Mouse (Mus musculus) forebrain, embryonic 15.5 days (tissue): ENCODE measurements at regions not wholly inside any gene's neighbourhood (a gene's known extent, or its start where the extent isn't known, plus 50 kb on each side); places are given as distances from the start of the nearest gene placed in this dataset.
A peak's percentile ranks its signal among the peaks of the same experiment; 100 is the strongest.

Experiments used
- ATAC-seq: fragments of 200-750 bp; cut with Nextera tagmentation; replicated peaks from 2 replicates; pipeline ENCODE4 v1.8.0; 2017; ENCODE audit warnings: mild to moderate bottlenecking, moderate TSS enrichment, moderate library complexity
- H3K27ac ChIP-seq: fragments of 300-500 bp; sonication (generic); replicated peaks from 2 replicates; pipeline ENCODE4 v1.5.1; 2015; ENCODE audit warnings: mild to moderate bottlenecking, inconsistent platforms
- H3K27me3 ChIP-seq: fragments of 300-500 bp; sonication (generic); 2 replicates; pipeline ENCODE4 v1.6.1; 2015; ENCODE audit warnings: inconsistent platforms
- H3K36me3 ChIP-seq: fragments of 300-500 bp; sonication (generic); 2 replicates; pipeline ENCODE4 v1.6.1; 2015; ENCODE audit warnings: mild to moderate bottlenecking, inconsistent platforms
- H3K4me1 ChIP-seq: fragments of 300-500 bp; sonication (generic); 2 replicates; pipeline ENCODE4 v1.6.1; 2015; ENCODE audit warnings: inconsistent platforms
- H3K4me2 ChIP-seq: fragments of 300-500 bp; sonication (generic); replicated peaks from 2 replicates; pipeline ENCODE4 v1.6.1; 2015; ENCODE audit warnings: mild to moderate bottlenecking, inconsistent platforms
- H3K4me3 ChIP-seq: fragments of 300-500 bp; sonication (generic); 2 replicates; pipeline ENCODE4 v1.5.1; 2015; ENCODE audit warnings: mild to moderate bottlenecking, inconsistent platforms
- H3K9ac ChIP-seq: fragments of 300-500 bp; sonication (generic); replicated peaks from 2 replicates; pipeline ENCODE4 v1.6.1; 2015; ENCODE audit warnings: mild to moderate bottlenecking, inconsistent platforms
- H3K9me3 ChIP-seq: fragments of 300-500 bp; sonication (generic); 2 replicates; pipeline ENCODE4 v1.6.1; 2016; ENCODE audit warnings: inconsistent platforms
- WGBS: fragments of 180-500 bp; shearing (Covaris S2); methylation state at CpG from one replicate; pipeline ENCODE4 v1.1.7; 2015; ENCODE audit warnings: mixed read lengths; 5-methylcytosine and 5-hydroxymethylcytosine counted together

DNA sequence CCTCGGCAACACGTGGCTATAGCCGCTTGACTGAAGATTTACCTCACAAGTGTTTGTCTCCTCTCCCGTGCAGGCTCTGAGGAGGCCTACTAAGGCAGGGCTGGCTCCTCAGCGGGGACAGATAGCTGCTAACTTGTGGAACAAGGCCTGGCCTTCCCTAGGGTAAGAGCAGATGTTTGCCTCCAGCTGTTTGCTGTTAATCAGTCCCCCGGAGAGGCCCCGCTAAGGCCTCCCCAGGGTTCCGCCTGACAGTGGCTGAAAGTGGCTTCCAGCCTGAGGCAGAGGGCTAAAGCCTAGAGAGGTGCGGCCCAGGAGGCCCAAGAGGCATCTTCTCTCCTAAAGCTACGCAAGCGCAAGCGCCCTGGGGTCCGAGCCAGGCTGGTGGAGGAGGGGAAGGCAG is 52.1 kb upstream of the Dlx4 start:
- Histone ChIP-seq H3K4me2 (no peak overlapping the region), H3K27ac (no peak overlapping the region), H3K9me3 (no peaks in the 10 kb centered on the region), H3K4me3 (no peak overlapping the region), H3K27me3 (peaks cover 20% of the 10 kb centered on the region), H3K9ac (no peak overlapping the region), H3K4me1 (peaks cover 5% of the 10 kb centered on the region; the same call in 1 of the 2 replicates), H3K36me3 (no peaks in the 10 kb centered on the region)
- 33% methylated on average over 13 of the region's 13 CpGs for WGBS
- no peak for ATAC-seq

DNA sequence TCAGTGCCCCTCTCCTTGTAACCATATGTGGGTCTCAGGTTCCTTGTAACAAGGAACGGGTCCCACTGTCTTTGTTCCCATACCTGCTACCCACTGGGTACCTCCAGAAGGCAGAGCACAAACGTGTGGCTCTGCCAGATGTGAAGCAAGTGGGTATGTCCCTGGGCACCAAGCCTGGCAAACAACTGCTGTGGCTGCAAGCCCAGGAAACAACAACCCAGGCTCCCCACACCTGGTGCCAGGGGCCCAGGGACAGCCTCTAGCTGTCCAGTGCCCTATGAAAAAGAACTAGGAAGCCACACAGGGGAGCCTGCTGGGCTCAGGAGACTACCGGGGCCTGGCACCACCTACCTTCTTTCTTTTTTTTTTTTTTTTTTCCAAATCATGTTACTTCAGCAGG is 54.9 kb upstream of the Dlx4 start:
- Histone ChIP-seq H3K4me2 (no peak overlapping the region), H3K4me1 (peaks cover 5% of the 10 kb centered on the region; the same call in 1 of the 2 replicates), H3K9ac (no peak overlapping the region), H3K27me3 (peaks cover 25% of the 10 kb centered on the region), H3K4me3 (no peak overlapping the region), H3K36me3 (no peaks in the 10 kb centered on the region), H3K9me3 (no peaks in the 10 kb centered on the region), H3K27ac (no peak overlapping the region)
- no peak for ATAC-seq
- 48% methylated on average over 3 of the region's 3 CpGs for WGBS

DNA sequence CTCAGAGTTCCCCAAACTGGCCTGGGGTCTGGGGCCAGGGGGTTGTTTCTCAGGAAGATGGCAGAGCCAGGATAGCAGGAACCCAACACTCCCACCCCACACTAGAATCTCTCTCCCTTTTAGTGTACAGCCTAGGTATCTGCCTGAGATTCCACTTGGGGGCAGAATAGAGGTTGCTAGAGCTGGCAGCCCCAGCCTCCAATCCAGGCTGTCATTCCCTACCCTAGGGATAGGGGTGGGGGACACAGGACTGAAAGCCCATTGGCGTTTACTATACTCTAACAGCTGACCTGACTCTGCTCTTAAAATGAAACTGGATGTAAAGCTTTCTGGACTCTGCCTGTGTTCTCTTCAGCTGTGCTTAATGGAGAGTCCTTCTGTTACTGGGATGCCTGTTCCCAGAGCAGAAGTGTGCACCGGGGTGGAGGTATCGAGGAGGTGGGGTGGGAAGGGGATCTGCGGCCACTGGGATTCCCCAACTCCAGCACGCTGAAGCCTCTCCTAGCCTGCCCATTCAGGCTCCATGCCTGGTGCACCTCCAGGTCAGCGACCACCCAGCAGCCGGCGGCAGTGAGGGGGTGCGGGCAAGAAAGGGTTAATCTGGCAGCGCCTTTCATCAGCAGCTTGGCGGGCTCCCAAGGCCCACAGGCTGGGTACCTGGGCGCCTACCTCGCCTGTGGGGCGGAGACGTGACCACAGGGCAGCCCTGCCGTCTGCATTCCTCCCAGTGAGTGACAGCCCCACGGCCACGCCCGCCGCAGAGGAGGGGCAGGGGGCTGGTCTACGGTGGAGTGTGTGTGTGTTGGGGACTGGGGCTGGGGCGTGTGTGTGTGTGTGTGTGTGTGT is 50.9 kb upstream of the Tac4 start:
- H3K9me3 ChIP-seq, result no peaks in the 10 kb centered on the region
- no peaks in the 10 kb centered on the region for H3K36me3 ChIP-seq
- WGBS, result 3% methylated on average over 21 of the region's 22 CpGs
- H3K4me1 ChIP-seq, result peaks cover 15% of the 10 kb centered on the region
- peak overlapping the region; percentile 57 for H3K4me2 ChIP-seq
- no peak overlapping the region for H3K27ac ChIP-seq
- peak; percentile 71; the same call in 1 of the 2 replicates for ATAC-seq
- peak overlapping the region; percentile 31 for H3K4me3 ChIP-seq
- no peaks in the 10 kb centered on the region for H3K27me3 ChIP-seq
- peak overlapping the region; percentile 40 for H3K9ac ChIP-seq

DNA sequence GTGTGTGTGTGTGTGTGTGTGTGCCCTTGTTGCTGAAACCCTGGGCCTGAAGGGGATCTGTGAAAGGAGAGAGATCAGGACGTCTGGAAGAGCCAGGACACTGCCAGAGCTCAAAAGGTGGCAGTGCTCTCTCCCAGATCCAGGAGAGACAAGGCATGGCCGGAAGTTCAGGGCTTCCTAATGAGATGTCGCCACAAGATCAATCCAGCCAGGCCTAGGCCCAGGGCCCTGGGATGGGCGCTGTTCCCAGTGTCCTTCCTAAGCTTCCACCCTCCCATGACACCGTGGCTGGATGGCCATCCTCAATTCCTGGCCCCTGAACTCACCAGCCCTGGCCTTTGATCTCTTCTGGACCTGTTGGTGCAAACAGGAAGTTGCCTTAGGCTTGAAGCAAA is 50.3 kb upstream of the Tac4 start:
- Histone ChIP-seq H3K4me1 (peaks cover 15% of the 10 kb centered on the region), H3K27me3 (no peaks in the 10 kb centered on the region), H3K4me2 (peak overlapping the region; percentile 57), H3K27ac (no peak overlapping the region), H3K36me3 (no peaks in the 10 kb centered on the region), H3K9me3 (no peaks in the 10 kb centered on the region), H3K9ac (no peak overlapping the region; the same call in 1 of the 2 replicates), H3K4me3 (peak overlapping the region; percentile 31)
- 30% methylated on average over 5 of the region's 5 CpGs for WGBS
- no peak for ATAC-seq
